Mouse (Mus musculus) liver, adult 10 weeks (tissue): Measurements from ENCODE around the gene Gm21698. TPM values are rescaled to one million over a fixed set of nuclear protein-coding genes. Genes with fewer than 3 reads are reported as not detected.

Source experiments
- polyA plus RNA-seq: library from polyadenylated mRNA; stranded (reverse); fragments of 350-450 nt; fragmentation: Illumina TruSeq; extraction: RNeasy Lipid Tissue Mini Kit (QIAGEN cat#74804); gene quantifications from one replicate; pipeline ENCODE4 v1.2.3, GENCODE M21; 2014; ENCODE audit warnings: low read depth, low replicate concordance

The Gm21698 gene
- polyA plus RNA-seq, result not detected

DNA sequence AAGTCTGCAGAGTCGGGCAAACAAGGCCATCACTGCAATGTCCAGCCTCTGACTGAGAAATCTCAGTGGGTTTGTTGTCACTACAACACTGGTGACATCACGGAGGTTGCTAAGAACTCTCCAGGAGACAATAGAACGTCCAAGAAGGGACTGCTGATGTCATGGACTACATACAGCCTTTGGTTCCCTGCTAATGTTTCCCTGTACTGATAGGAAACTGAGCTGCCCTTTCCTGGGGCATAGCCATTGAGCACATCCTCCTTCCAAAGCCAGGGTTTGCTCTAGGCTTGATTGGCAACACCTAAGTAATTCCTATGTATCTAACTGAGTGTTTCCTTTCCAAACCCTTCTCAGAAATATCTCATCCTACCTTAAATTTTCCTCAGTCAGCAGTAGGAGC is at the start of gene Gm21698:
TSS of gene Gm21698 (minus strand) at position 101 of the 400 bp plus-strand sequence.

DNA sequence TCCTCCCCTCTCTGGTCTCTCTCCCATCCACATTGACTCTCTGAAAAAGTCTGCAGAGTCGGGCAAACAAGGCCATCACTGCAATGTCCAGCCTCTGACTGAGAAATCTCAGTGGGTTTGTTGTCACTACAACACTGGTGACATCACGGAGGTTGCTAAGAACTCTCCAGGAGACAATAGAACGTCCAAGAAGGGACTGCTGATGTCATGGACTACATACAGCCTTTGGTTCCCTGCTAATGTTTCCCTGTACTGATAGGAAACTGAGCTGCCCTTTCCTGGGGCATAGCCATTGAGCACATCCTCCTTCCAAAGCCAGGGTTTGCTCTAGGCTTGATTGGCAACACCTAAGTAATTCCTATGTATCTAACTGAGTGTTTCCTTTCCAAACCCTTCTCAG is 34.4 kb upstream of the Gm21698 start, which contains the start of gene Gm5862:
TSS of gene Gm5862 (minus strand) at position 101 of the 400 bp plus-strand sequence.

DNA sequence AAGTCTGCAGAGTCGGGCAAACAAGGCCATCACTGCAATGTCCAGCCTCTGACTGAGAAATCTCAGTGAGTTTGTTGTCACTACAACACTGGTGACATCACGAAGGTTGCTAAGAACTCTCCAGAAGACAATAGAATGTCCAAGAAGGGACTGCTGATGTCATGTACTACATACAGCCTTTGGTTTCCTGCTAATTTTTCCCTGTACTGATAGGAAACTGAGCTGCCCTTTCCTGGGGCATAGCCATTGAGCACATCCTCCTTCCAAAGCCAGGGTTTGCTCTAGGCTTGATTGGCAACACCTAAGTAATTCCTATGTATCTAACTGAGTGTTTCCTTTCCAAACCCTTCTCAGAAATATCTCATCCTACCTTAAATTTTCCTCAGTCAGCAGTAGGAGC is 16.2 kb upstream of the Gm21698 start, which contains the start of gene Gm1979:
TSS of gene Gm1979 (minus strand) at position 101 of the 400 bp plus-strand sequence.

DNA sequence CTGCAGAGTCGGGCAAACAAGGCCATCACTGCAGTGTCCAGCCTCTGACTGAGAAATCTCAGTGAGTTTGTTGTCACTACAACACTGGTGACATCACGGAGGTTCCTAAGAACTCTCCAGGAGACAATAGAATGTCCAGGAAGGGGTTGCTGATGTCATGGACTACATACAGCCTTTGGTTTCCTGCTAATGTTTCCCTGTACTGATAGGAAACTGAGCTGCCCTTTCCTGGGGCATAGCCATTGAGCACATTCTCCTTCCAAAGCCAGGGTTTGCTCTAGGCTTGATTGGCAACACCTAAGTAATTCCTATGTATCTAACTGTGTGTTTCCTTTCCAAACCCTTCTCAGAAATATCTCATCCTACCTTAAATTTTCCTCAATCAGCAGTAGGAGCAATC is 15.9 kb downstream of the Gm21698 start, which contains the start of gene Gm21680:
TSS of gene Gm21680 (minus strand) at position 101 of the 400 bp plus-strand sequence.

DNA sequence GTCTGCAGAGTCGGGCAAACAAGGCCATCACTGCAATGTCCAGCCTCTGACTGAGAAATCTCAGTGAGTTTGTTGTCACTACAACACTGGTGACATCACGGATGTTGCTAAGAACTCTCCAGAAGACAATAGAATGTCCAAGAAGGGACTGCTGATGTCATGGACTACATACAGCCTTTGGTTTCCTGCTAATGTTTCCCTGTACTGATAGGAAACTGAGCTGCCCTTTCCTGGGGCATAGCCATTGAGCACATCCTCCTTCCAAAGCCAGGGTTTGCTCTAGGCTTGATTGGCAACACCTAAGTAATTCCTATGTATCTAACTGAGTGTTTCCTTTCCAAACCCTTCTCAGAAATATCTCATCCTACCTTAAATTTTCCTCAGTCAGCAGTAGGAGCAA is 34.1 kb downstream of the Gm21698 start, which contains the start of gene Gm21671:
TSS of gene Gm21671 (minus strand) at position 101 of the 400 bp plus-strand sequence.

DNA sequence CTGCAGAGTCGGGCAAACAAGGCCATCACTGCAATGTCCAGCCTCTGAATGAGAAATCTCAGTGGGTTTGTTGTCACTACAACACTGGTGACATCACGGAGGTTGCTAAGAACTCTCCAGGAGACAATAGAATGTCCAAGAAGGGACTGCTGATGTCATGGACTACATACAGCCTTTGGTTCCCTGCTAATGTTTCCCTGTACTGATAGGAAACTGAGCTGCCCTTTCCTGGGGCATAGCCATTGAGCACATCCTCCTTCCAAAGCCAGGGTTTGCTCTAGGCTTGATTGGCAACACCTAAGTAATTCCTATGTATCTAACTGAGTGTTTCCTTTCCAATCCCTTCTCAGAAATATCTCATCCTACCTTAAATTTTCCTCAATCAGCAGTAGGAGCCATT is 46.2 kb downstream of the Gm21698 start, which contains the start of gene Gm21663:
TSS of gene Gm21663 (minus strand) at position 101 of the 400 bp plus-strand sequence.

Other genes with a start within 250 kb of the Gm21698 start
- 0.24 TPM for gene Actr3b, start 228.7 kb downstream of the Gm21698 start, polyA plus RNA-seq
- not detected for gene Gm21663, start 46.3 kb downstream of the Gm21698 start, polyA plus RNA-seq
- gene Gm21671, start 34.2 kb downstream of the Gm21698 start, polyA plus RNA-seq, result not detected
- not detected for gene Gm21680, start 16.0 kb downstream of the Gm21698 start, polyA plus RNA-seq
- gene Gm1979, start 16.1 kb upstream of the Gm21698 start, polyA plus RNA-seq, result not detected
- not detected for gene Gm5862, start 34.3 kb upstream of the Gm21698 start, polyA plus RNA-seq
- not detected for gene Speer4a, start 50.9 kb upstream of the Gm21698 start, polyA plus RNA-seq
- not detected for gene Gm7347, start 69.9 kb upstream of the Gm21698 start, polyA plus RNA-seq
- gene Gm10471, start 100.6 kb upstream of the Gm21698 start, polyA plus RNA-seq, result not detected
- gene 5031410I06Rik, start 116.7 kb upstream of the Gm21698 start, polyA plus RNA-seq, result not detected
- not detected for gene Gm10220, start 132.8 kb upstream of the Gm21698 start, polyA plus RNA-seq